Mouse (Mus musculus) embryonic facial prominence, embryonic 11.5 days (tissue): Measurements from ENCODE around the gene Sco2. TPM values are rescaled to one million over a fixed set of nuclear protein-coding genes. Genes with fewer than 3 reads are reported as not detected.

ENCODE experiments used
- ATAC-seq: fragments of 200-750 bp; cut with Nextera tagmentation; replicated peaks from 2 replicates; pipeline ENCODE4 v1.8.0; 2017; ENCODE audit warnings: low read depth; ENCODE audit not compliant: insufficient number of reproducible peaks, low FRiP score, low TSS enrichment
- DNase-seq: peaks from one replicate; pipeline ENCODE4 v3.0.0-alpha.2; 2015; ENCODE audit warnings: low spot score
- H3K27ac ChIP-seq: fragments of 300-500 bp; sonication (generic); replicated peaks from 2 replicates; pipeline ENCODE4 v1.5.1; 2014; ENCODE audit warnings: mild to moderate bottlenecking, low read depth, low read length, control low read depth
- H3K27me3 ChIP-seq: fragments of 300-500 bp; sonication (generic); 2 replicates; pipeline ENCODE4 v1.6.1; 2014; ENCODE audit warnings: mild to moderate bottlenecking, low read length, moderate library complexity, mixed read lengths; ENCODE audit not compliant: control insufficient read depth, insufficient read depth
- H3K36me3 ChIP-seq: fragments of 300-500 bp; sonication (generic); replicated peaks from 2 replicates; pipeline ENCODE4 v1.6.1; 2014; ENCODE audit warnings: low read depth, mild to moderate bottlenecking, low read length, moderate library complexity, mixed read lengths; ENCODE audit not compliant: control insufficient read depth, insufficient read depth
- H3K4me1 ChIP-seq: fragments of 300-500 bp; sonication (generic); 2 replicates; pipeline ENCODE4 v1.6.1; 2014; ENCODE audit warnings: low read length, mixed read lengths; ENCODE audit not compliant: control insufficient read depth, insufficient read depth
- H3K4me2 ChIP-seq: fragments of 300-500 bp; sonication (generic); 2 replicates; pipeline ENCODE4 v1.6.1; 2014; ENCODE audit warnings: low read depth, mild to moderate bottlenecking, control low read depth, low read length, moderate library complexity
- H3K4me3 ChIP-seq: fragments of 300-500 bp; sonication (generic); 2 replicates; pipeline ENCODE4 v1.5.1; 2014; ENCODE audit warnings: low read depth, low read length, control low read depth
- H3K9ac ChIP-seq: fragments of 300-500 bp; sonication (generic); replicated peaks from 2 replicates; pipeline ENCODE4 v1.6.1; 2014; ENCODE audit warnings: mild to moderate bottlenecking, control low read depth, low read length
- H3K9me3 ChIP-seq: fragments of 300-500 bp; sonication (generic); replicated peaks from 2 replicates; pipeline ENCODE4 v1.6.1; 2016; ENCODE audit warnings: mild to moderate bottlenecking, low read length, inconsistent platforms, mixed read lengths; ENCODE audit not compliant: control insufficient read depth
- WGBS: fragments of 180-500 bp; shearing (Covaris S2); extraction: QIAGEN DNeasy Blood & Tissue Kit; methylation state at CpG from one replicate; pipeline ENCODE4 v1.1.7; 2014; 5-methylcytosine and 5-hydroxymethylcytosine counted together
- polyA plus RNA-seq: library from polyadenylated mRNA; unstranded; fragments of >200 nt; fragmentation: Nextera tagmentation; extraction: Ambion mirVana; gene quantifications from 2 replicates; pipeline ENCODE4 v1.2.1, GENCODE M21; 2014

Sco2 gene
- polyA plus RNA-seq, 1 experiment from 2014 or later: 5.2 TPM

DNA sequence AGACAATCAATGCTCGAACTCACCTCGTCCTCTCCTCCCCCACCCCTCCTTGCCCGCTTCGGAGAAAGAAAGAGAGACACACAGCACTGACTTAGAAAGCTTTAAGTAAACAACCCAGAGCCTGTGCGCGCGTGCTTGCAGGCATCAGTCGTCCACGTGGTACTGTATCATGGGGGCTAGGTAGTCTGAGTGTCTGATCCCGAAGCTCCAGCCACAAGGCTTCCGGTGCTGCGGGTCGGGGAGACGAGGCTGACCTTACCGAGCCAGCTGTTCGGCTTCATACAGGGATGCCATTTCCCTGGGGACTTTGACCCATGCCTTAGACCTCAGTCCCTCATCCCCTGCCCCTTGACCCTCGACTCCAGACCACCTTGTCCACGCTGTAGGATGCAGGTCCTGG lies 3.7 kb upstream of the Sco2 start:
- 1% methylated on average over 18 of the region's 18 CpGs for WGBS
- Histone ChIP-seq H3K9ac (no peak overlapping the region), H3K4me2 (peak overlapping the region; percentile 16; the same call in 1 of the 2 replicates), H3K36me3 (no peaks in the 10 kb centered on the region), H3K4me1 (peaks cover 4% of the 10 kb centered on the region; the same call in 1 of the 2 replicates), H3K27me3 (peaks cover 35% of the 10 kb centered on the region), H3K27ac (no peak overlapping the region), H3K4me3 (no peak overlapping the region), H3K9me3 (no peaks in the 10 kb centered on the region)
- DNase-seq (peak; percentile 12), ATAC-seq (no peak)

DNA sequence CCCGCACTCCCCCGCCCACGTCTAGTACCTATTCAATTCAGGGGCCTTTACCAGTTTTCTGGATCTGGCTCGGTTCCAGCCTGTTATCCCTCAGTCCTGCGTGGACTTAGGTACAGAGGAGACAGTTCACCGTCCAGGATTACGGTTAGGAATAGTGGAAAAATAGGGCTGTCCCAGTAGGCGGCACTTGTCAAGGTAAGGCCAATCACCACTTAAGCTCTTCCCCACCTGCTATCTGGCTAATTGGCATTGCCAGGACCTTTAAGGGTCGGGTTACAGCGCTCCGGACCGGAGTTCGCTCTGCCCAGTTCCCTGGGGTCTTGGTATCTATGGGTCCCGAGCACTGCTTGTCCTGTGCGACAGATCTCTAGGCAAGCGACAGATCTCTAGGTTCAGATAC lies 3.3 kb upstream of the Sco2 start, which contains the start of gene Tymp:
TSS of gene Tymp (minus strand) at position 83 of the 400 bp plus-strand sequence.
- Histone ChIP-seq H3K9me3 (no peaks in the 10 kb centered on the region), H3K27me3 (peaks cover 35% of the 10 kb centered on the region), H3K9ac (no peak within 1 kb of the TSS), H3K4me1 (peaks cover 4% of the 10 kb centered on the region; the same call in 1 of the 2 replicates), H3K27ac (no peak within 1 kb of the TSS), H3K36me3 (peaks cover 2% of the 10 kb centered on the region; the same call in 1 of the 2 replicates), H3K4me3 (no peak within 1 kb of the TSS), H3K4me2 (peak within 1 kb of the TSS; percentile 16; the same call in 1 of the 2 replicates)
- DNase-seq: peak; percentile 3
- 14% methylated on average over 16 of the region's 16 CpGs for WGBS
- no peak for ATAC-seq

DNA sequence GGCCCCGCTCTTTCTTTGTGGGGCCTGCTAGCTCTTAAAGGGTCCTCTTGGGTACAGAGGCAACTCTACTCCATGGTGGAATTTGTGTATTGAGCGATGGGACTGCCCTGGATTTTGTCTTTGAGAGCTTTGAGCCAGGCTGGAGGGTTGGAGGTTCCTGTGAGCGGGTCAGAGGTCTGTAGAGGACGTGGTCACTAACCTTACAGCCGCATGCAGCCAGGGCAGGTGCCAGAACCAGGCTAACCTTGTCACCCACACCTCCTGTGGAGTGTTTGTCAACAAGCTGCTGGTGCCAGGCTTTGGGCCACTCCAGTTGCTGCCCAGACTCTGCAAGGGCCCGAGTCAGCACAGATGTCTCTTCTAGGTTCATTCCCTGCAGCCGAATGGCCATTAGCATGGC lies 2.4 kb upstream of the Sco2 start:
- no peak for DNase-seq
- Histone ChIP-seq H3K27me3 (peaks cover 35% of the 10 kb centered on the region), H3K9me3 (no peaks in the 10 kb centered on the region), H3K4me2 (no peak overlapping the region), H3K36me3 (peaks cover 2% of the 10 kb centered on the region), H3K4me3 (no peak overlapping the region), H3K27ac (no peak overlapping the region), H3K9ac (no peak overlapping the region), H3K4me1 (peaks cover 4% of the 10 kb centered on the region; the same call in 1 of the 2 replicates)
- no peak for ATAC-seq
- 76% methylated on average over 7 of the region's 7 CpGs for WGBS

DNA sequence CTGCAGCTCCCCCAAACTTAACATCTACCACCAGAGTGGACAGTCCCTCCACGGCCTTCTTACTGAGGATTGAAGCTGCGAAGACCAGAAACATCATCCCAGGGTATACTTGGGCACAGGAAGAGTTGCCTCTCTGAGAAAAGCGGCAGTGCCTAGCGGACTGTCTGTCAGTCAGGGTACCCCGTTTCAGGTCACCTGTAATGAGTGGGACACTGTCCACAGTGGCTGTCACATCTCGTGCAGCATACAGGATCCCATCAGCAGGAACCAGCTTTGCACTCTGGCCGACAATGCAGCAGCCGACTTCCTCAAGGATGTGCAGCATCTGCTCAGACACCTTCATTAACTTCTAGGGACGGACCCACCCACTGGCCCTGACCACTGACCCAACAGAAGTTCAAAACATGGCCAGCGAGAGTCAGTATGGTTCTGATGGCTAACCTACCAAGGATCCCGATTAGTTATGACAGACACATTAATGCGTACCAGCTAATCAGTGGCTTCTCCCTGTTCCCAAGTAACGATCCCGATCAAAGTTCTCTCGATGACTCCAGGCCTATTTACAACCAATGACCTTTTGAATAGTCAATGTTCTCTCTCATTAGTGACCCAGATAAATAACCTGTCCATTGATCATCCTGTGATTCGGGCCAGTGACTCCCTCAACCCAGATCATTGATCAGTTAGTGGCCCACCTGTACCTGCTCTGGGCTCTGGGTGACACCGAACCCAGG lies 1.3 kb upstream of the Sco2 start:
- H3K27ac ChIP-seq: no peak overlapping the region

DNA sequence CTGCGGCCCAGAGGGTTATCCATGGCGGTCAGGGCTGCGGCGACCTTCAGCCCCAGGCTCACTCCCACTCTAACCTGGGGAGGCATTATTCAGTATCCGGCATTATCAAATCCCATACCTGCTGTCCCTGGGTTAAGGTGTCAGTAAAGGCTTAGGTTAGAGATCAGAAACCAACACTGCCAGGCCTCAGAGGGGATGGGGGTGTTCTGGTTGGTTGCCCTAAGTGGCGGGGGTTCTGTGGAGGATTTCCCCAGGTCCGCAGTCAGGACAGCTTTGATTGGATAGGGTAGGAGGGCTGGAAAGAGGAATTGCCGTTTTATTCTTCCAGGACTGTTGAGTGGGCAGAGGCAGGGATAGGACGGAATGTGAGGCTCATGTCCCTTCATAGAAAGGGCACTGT lies 694 bp upstream of the Sco2 start:
- H3K4me1 ChIP-seq: peaks cover 4% of the 10 kb centered on the region; the same call in 1 of the 2 replicates
- H3K9me3 ChIP-seq: no peaks in the 10 kb centered on the region
- peaks cover 28% of the 10 kb centered on the region for H3K27me3 ChIP-seq
- 48% methylated on average over 9 of the region's 9 CpGs for WGBS
- ATAC-seq (no peak), DNase-seq (no peak)
- H3K4me3 ChIP-seq: peak overlapping the region; percentile 51
- H3K9ac ChIP-seq: peak overlapping the region; percentile 82
- peak overlapping the region; percentile 87 for H3K4me2 ChIP-seq
- H3K36me3 ChIP-seq: peaks cover 7% of the 10 kb centered on the region
- H3K27ac ChIP-seq: peak overlapping the region; percentile 87

More for the DNA sequence above, 1.3 kb upstream of the Sco2 start:
- Histone ChIP-seq H3K9ac (no peak overlapping the region; the same call in 1 of the 2 replicates), H3K9me3 (no peaks in the 10 kb centered on the region), H3K4me1 (peaks cover 4% of the 10 kb centered on the region; the same call in 1 of the 2 replicates), H3K36me3 (peaks cover 7% of the 10 kb centered on the region), H3K27me3 (peaks cover 31% of the 10 kb centered on the region), H3K4me2 (no peak overlapping the region), H3K4me3 (no peak overlapping the region)
- ATAC-seq (no peak), DNase-seq (no peak)
- 92% methylated on average over 17 of the region's 17 CpGs for WGBS

DNA sequence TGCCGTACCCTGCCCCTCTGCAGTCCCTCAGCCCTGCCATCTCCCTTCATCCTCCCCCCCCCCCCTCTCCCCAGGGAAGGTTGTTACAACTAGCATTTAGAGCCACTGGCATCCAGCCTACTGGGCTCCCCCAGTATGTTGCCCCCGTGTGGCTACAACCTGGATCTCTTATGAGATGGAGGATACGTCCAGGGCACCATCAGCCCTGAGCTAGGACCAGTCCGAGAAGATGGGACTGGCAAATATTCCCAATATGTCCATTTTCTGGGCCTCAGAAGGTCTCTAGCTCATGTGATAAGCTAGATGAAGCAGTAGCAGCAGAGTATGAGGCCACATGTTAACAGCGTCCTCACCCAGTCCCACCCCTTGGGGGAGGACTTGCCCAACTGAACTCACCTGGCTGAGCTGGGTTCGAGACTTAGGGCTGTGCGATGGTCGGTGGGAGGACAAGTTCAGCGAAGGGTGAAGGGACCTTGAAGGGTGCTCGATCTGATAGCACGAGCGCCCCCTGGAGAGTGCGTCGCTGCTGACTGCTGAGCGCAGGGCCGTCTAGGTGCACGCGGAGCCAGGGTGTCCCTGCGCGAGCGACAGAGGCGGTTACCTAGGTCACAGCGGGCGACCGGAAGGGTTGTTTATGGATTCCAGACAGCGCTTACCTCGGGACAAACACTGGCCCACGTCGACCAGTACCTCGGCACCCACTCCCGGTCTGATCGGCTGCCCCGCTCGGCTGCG lies 452 bp downstream of the Sco2 start:
- Histone ChIP-seq H3K9ac (peak overlapping the region; percentile 82), H3K27ac (peak overlapping the region; percentile 87), H3K4me3 (peak overlapping the region; percentile 51), H3K9me3 (no peaks in the 10 kb centered on the region), H3K4me1 (peaks cover 4% of the 10 kb centered on the region; the same call in 1 of the 2 replicates), H3K4me2 (peak overlapping the region; percentile 87), H3K27me3 (peaks cover 18% of the 10 kb centered on the region), H3K36me3 (peaks cover 12% of the 10 kb centered on the region)
- peak; percentile 77 for ATAC-seq
- under 1% methylated on average over 35 of the region's 35 CpGs for WGBS
- peak; percentile 86 for DNase-seq

DNA sequence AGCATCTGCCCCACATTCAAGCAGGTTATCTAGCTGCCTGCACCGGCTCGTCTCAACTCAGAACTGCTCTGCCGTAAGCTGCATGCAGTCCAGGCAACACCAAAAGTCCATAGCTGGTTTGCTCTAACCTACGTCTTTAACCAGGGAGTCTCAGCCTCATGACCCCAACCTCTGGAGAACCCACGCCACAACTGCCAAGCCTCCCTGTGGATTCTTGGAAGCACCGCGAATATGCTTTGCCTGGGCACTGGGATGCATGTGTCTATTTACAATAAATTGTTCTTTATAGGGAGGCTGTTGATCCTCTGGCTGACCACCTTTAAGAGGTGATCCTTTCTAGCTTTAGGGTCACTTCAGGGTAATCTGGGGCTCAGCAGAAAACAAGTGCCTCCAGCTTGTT lies 1.1 kb downstream of the Sco2 start:
- DNase-seq: no peak

More for the DNA sequence above, 1.1 kb downstream of the Sco2 start:
- no peaks in the 10 kb centered on the region for H3K9me3 ChIP-seq
- no peak for ATAC-seq
- peak overlapping the region; percentile 87 for H3K4me2 ChIP-seq
- H3K27me3 ChIP-seq: peaks cover 12% of the 10 kb centered on the region
- H3K4me3 ChIP-seq: peak overlapping the region; percentile 51; the same call in 1 of the 2 replicates
- 90% methylated on average over 7 of the region's 7 CpGs for WGBS
- H3K27ac ChIP-seq: peak overlapping the region; percentile 41; the same call in 1 of the 2 replicates
- H3K4me1 ChIP-seq: peaks cover 4% of the 10 kb centered on the region; the same call in 1 of the 2 replicates
- H3K36me3 ChIP-seq: peaks cover 16% of the 10 kb centered on the region
- no peak overlapping the region for H3K9ac ChIP-seq
